Mouse (Mus musculus) heart, embryonic 16.5 days (tissue): ENCODE data around the gene Uroc1. TPM values are rescaled to one million over a fixed set of nuclear protein-coding genes. Genes with fewer than 3 reads are reported as not detected.

Source experiments
- ATAC-seq: fragments of 200-750 bp; cut with Nextera tagmentation; replicated peaks from 2 replicates; pipeline ENCODE4 v1.8.0; 2017; ENCODE audit warnings: moderate number of reproducible peaks; ENCODE audit not compliant: insufficient read depth, low FRiP score; ENCODE audit errors: extremely low read depth
- H3K27ac ChIP-seq: fragments of 300-500 bp; sonication (generic); 2 replicates; pipeline ENCODE4 v1.5.1; 2014; ENCODE audit warnings: mild to moderate bottlenecking, low read length, control low read depth, moderate library complexity
- H3K27me3 ChIP-seq: fragments of 300-500 bp; sonication (generic); 2 replicates; pipeline ENCODE4 v1.6.1; 2014; ENCODE audit warnings: low read length, mixed read lengths; ENCODE audit not compliant: control insufficient read depth, insufficient read depth
- H3K36me3 ChIP-seq: fragments of 300-500 bp; sonication (generic); 2 replicates; pipeline ENCODE4 v1.6.1; 2014; ENCODE audit not compliant: control insufficient read depth, insufficient read depth
- H3K4me1 ChIP-seq: fragments of 300-500 bp; sonication (generic); 2 replicates; pipeline ENCODE4 v1.6.1; 2014; ENCODE audit warnings: low read length, mixed read lengths; ENCODE audit not compliant: control insufficient read depth, insufficient read depth
- H3K4me2 ChIP-seq: fragments of 300-500 bp; sonication (generic); 2 replicates; pipeline ENCODE4 v1.6.1; 2014; ENCODE audit warnings: low read depth, mild to moderate bottlenecking, control low read depth, low read length
- H3K4me3 ChIP-seq: fragments of 300-500 bp; sonication (generic); 2 replicates; pipeline ENCODE4 v1.5.1; 2014; ENCODE audit warnings: mild to moderate bottlenecking, control low read depth, low read length
- H3K9ac ChIP-seq: fragments of 300-500 bp; sonication (generic); 2 replicates; pipeline ENCODE4 v1.6.1; 2014; ENCODE audit warnings: low read length, control low read depth
- H3K9me3 ChIP-seq: fragments of 300-500 bp; sonication (generic); replicated peaks from 2 replicates; pipeline ENCODE4 v1.6.1; 2016; ENCODE audit warnings: low read length; ENCODE audit not compliant: control insufficient read depth
- WGBS: fragments of 180-500 bp; shearing (Covaris S2); extraction: QIAGEN DNeasy Blood & Tissue Kit; methylation state at CpG from one replicate; pipeline ENCODE4 v1.1.7; 2014; 5-methylcytosine and 5-hydroxymethylcytosine counted together
- polyA plus RNA-seq: library from polyadenylated mRNA; unstranded; fragments of >200 nt; fragmentation: Nextera tagmentation; extraction: Ambion mirVana; gene quantifications from 2 replicates; pipeline ENCODE4 v1.2.1, GENCODE M21; 2015

The Uroc1 gene
- polyA plus RNA-seq, 1 experiment from 2014 or later: 0.11 TPM

DNA sequence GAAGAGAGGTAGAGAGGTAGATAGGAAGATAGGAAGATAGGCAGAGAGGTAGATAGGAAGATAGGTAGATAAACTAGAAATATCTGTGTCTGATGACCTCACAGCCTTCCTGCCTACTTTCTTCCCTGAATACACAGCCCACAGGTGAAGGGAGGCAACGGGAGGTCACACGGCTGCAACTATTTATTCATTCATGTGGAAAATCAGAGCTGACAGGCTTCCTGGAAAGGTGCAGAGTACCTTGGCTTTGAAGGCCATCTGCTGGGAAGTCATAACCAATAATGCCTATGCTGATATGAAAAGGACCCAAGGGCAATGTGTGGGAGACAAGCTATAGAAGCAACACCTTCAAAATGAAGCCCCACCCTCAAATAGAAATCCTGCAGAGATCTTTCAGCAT lies 9.3 kb downstream of the Uroc1 start:
- H3K4me2 ChIP-seq: no peak overlapping the region
- 72% methylated on average over 2 of the region's 2 CpGs for WGBS
- H3K4me3 ChIP-seq: no peak overlapping the region
- no peaks in the 10 kb centered on the region for H3K27me3 ChIP-seq
- H3K27ac ChIP-seq: no peak overlapping the region
- H3K9ac ChIP-seq: no peak overlapping the region
- H3K9me3 ChIP-seq: no peaks in the 10 kb centered on the region
- no peaks in the 10 kb centered on the region for H3K4me1 ChIP-seq
- ATAC-seq: no peak
- no peaks in the 10 kb centered on the region for H3K36me3 ChIP-seq

DNA sequence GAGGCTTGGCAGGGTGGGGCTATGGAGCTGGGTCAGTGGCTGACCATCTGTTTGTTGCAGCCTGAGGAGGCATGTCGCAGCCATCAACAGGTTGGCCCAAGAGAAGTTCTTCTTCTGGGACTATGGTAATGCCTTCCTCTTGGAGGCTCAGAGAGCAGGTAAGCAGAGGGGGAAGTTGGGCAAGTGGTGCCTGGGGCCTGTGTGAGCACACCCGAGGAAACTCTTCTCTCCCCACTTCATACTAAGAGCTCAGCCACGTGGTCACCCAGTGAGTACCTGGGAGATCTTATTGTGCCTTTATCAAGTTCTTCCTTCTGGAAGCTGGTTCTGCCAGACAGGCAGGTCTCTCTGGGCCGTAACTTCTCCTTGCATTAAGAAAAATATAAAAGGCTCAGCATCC lies 14.1 kb downstream of the Uroc1 start:
- Histone ChIP-seq H3K9ac (no peak overlapping the region), H3K27ac (no peak overlapping the region), H3K4me1 (no peaks in the 10 kb centered on the region), H3K4me3 (no peak overlapping the region), H3K27me3 (no peaks in the 10 kb centered on the region), H3K9me3 (no peaks in the 10 kb centered on the region), H3K36me3 (no peaks in the 10 kb centered on the region), H3K4me2 (no peak overlapping the region)
- WGBS: 71% methylated on average over 4 of the region's 4 CpGs
- ATAC-seq: no peak

DNA sequence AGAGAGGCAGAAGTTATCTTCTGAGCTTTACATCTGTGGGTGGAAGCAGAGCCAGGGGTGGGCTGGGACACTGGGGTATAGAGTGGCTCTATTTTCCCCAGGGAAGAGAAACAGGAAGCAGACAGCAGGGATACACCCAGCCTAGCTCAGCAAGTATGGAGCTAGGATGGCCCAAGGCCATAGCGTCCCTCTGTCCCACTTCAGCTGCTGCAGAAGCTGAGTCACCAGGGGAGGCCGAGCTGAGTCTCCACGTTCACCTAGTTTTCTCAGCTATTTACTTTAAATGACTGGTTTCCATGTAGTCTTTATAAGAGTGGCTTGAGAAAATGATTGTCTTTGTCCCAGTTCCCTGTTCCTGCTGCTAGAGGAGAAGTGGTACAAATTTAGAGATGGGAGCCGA lies 15.4 kb downstream of the Uroc1 start:
- H3K9me3 ChIP-seq: no peaks in the 10 kb centered on the region
- no peak for ATAC-seq
- no peaks in the 10 kb centered on the region for H3K4me1 ChIP-seq
- H3K27me3 ChIP-seq: no peaks in the 10 kb centered on the region
- whole genome bisulfite sequencing: 66% methylated on average over 4 of the region's 4 CpGs
- H3K9ac ChIP-seq: no peak overlapping the region
- H3K27ac ChIP-seq: no peak overlapping the region
- no peak overlapping the region for H3K4me2 ChIP-seq
- no peaks in the 10 kb centered on the region for H3K36me3 ChIP-seq
- no peak overlapping the region for H3K4me3 ChIP-seq

DNA sequence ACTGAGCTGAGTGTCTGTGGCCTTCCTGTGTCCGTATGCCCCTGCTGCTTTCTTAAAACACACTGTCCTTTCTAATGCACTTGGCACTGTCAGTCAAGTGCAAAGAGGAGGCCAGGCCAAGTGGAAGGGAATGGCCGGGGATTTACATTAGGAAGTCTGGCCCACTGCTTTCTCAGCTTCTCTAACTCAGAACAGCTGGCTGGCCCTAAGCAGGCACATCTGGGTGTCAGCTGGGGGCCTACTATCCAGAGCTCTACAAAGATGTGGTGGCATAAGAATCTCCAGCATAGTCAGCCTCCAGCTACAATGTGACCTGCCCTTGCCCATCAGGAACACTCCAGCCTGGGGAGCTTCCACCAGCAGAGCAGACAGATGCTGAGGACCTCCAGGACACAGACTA lies 16.9 kb downstream of the Uroc1 start:
- Histone ChIP-seq H3K9ac (no peak overlapping the region), H3K27ac (no peak overlapping the region), H3K4me1 (no peaks in the 10 kb centered on the region), H3K9me3 (no peaks in the 10 kb centered on the region), H3K27me3 (no peaks in the 10 kb centered on the region), H3K4me3 (no peak overlapping the region), H3K36me3 (no peaks in the 10 kb centered on the region), H3K4me2 (no peak overlapping the region)
- 45% methylated on average over 2 of the region's 2 CpGs for WGBS
- no peak for ATAC-seq

DNA sequence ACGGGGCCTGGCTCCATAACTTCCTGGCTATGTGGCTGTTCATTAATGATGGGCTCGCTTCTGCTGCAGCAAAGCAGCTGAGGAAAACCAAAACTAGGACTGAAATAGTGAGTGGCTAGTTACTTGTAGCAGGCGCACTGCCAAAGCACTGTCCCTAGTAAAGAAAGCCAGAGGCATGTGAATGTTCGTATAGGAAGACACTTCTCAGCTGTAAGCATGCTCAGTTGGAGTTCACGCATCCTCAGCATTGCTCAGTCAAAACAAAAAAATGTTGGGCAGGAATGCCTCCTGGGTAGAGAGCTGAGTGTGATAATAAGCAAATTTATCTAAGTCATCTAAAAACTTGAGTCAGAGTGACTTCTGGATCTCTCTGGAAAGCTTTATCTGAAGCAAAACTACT lies 25.1 kb downstream of the Uroc1 start:
- Histone ChIP-seq H3K27me3 (no peaks in the 10 kb centered on the region), H3K36me3 (no peaks in the 10 kb centered on the region), H3K9ac (no peak overlapping the region), H3K27ac (no peak overlapping the region), H3K4me3 (no peak overlapping the region), H3K4me2 (no peak overlapping the region), H3K4me1 (peaks cover 16% of the 10 kb centered on the region), H3K9me3 (no peaks in the 10 kb centered on the region)
- ATAC-seq: no peak
- 46% methylated on average over 5 of the region's 5 CpGs for WGBS

DNA sequence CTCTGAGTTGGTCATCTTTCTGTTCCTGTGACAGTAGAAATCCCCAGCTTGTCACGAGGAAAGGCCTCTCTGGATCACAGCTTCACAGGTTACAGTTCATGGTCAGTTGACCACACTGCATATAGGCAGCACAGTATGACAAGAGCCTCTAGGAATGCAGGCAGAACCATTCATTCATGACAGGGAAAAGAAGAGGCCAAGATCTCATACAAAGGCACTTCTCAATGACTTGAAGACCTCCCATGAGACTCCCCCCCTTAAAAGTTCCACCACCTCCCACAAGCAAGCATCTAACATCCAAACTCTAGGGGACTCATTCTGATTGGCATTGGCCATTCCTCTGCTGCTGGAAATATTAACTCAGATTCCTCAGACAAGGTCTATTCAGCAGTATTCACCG lies 26.4 kb downstream of the Uroc1 start:
- Histone ChIP-seq H3K4me2 (no peak overlapping the region), H3K9me3 (no peaks in the 10 kb centered on the region), H3K36me3 (no peaks in the 10 kb centered on the region), H3K4me3 (no peak overlapping the region), H3K4me1 (peaks cover 16% of the 10 kb centered on the region), H3K9ac (no peak overlapping the region), H3K27me3 (no peaks in the 10 kb centered on the region), H3K27ac (no peak overlapping the region)
- WGBS: 71% methylated on average over 2 of the region's 2 CpGs
- ATAC-seq: no peak

DNA sequence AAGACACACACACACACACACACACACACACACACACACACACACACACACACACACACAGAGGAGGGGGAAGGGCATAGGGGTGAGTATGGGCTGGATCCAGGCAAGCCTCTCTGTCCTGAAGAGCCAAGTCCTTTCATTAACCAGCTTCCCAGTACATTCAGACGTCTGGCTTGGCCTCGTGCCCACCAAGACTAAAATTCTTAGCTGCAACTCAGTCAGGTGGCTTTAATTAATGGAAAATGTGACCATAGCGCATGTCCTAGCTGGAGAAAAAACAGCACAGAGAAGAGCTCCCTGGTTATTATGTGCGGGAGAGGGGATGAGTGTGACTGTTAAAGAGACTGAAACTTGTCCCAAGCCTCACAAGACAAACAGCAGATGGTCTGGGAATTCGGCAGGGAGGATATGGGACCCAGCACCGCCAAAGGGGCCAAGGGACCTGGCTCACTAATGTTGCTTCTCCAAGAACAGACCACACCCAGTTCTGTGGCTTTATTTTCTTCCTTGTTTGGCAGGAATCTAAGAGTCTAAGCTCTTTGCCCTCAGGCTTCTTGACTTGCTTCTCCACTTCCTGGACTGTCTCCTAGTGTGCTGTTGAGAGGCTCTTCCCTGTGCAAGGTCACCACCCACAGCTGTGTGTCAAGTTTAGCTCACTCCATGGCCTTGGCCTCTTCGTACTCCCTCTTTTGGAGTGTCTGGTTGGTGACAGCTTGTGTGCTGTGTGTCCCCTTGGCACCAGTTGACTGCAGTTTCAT lies 27.1 kb downstream of the Uroc1 start:
- Histone ChIP-seq H3K9ac (no peak overlapping the region), H3K9me3 (no peaks in the 10 kb centered on the region), H3K36me3 (no peaks in the 10 kb centered on the region), H3K27ac (peak overlapping the region; percentile 56; the same call in 1 of the 2 replicates), H3K4me1 (peaks cover 16% of the 10 kb centered on the region), H3K27me3 (no peaks in the 10 kb centered on the region), H3K4me3 (no peak overlapping the region), H3K4me2 (0 out of 2 replicates have a peak overlapping the region, but pooled peaks have one; percentile 10)
- ATAC-seq: peak; percentile 59; the same call in 1 of the 2 replicates
- WGBS: 30% methylated on average over 7 of the region's 7 CpGs

DNA sequence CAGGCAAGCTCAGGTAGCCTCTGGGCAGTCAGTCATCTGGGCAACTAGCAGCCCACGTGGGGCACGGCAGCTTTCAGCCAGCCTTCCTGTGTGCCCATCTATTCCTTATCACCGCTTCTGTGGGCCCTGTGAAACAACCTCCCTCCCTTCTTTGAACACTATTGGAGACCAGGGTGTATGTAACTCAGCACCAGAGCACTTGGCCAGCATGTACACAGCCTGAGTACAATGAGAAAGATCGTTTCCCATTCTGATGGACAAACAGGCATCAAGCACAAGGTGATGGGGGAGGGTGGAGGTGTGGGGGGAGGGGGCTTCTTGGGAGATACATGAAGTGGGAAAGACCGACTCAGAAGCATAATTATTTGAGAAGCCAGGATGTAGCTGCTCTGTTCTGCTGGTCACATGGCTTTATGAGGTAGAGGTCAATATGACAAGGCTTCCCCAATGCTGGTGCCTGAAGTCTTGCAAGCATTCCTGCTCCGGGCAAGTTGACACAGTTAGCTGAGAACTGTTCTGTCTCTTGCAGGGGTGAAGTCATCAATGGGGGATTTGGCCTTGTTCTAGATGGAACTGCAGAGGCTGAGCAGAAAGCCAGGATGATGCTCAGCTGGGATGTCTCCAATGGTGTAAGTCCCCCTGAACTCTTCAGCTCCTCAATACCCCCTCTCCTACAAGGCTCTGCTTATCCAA lies 28.0 kb downstream of the Uroc1 start:
- WGBS: 74% methylated on average over 6 of the region's 6 CpGs
- Histone ChIP-seq H3K4me1 (peaks cover 16% of the 10 kb centered on the region), H3K4me2 (no peak overlapping the region), H3K9ac (no peak overlapping the region), H3K27ac (no peak overlapping the region), H3K4me3 (no peak overlapping the region), H3K36me3 (no peaks in the 10 kb centered on the region), H3K27me3 (no peaks in the 10 kb centered on the region), H3K9me3 (no peaks in the 10 kb centered on the region)
- no peak for ATAC-seq

DNA sequence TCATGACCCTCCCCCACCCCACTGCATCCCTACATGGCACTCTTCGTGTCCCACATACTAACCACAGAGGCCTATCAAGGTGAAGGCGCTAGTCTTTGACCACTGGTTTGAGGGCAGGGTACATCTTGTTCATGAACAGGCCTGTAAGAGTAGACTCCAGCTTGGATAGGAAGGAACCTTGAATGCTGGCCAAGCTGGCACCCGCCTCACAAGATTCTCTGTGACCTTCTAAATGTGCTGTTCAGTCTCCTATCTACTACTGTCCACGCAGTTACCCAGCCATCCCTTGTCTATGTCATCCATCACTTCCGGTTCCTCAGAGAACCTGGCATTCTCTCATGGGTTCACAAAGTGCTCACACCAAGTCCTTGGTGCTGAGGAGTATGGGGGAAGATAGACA lies 30.2 kb downstream of the Uroc1 start:
- H3K27me3 ChIP-seq: no peaks in the 10 kb centered on the region
- peaks cover 12% of the 10 kb centered on the region for H3K4me1 ChIP-seq
- no peaks in the 10 kb centered on the region for H3K36me3 ChIP-seq
- no peak overlapping the region for H3K4me3 ChIP-seq
- ATAC-seq: no peak
- H3K27ac ChIP-seq: no peak overlapping the region
- H3K9me3 ChIP-seq: no peaks in the 10 kb centered on the region
- H3K4me2 ChIP-seq: no peak overlapping the region
- no peak overlapping the region for H3K9ac ChIP-seq
- WGBS: 77% methylated on average over 5 of the region's 5 CpGs
